Mouse (Mus musculus) C2C12 (cell line): ENCODE results near the gene Rfng.

ENCODE experiments used
- CTCF ChIP-seq: IDR thresholded peaks from one replicate; pipeline ENCODE4 v1.5.1; 2011; ENCODE audit not compliant: control insufficient read depth, insufficient read depth, insufficient read length
- MAX ChIP-seq: IDR thresholded peaks from one replicate; pipeline ENCODE4 v1.6.1; 2011; ENCODE audit warnings: mild to moderate bottlenecking, control low read depth
- USF1 ChIP-seq: IDR thresholded peaks from one replicate; pipeline ENCODE4 v1.6.1; 2011; ENCODE audit warnings: low read depth, mild to moderate bottlenecking, control low read depth, moderate library complexity

DNA sequence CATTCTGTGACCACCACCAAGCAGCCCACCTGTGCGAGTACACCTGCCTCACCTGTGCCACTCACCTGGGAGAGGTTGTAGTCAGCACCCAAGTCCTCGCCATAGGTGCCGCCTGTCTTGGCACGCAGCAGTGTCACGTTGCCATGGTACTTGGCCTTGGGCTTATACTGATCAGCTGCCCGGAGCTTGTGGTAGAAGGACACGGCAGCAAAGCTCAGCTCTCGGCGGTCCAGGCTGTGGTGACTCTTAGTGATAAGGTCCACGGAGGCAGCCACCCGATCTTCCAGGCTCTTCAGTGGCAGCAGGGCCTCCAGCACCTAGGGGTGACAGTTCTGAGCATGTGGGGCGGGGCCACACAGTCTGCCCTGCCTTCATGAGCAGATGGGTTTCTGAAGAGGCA, 24.0 kb upstream of the Rfng start:
- TF ChIP-seq CTCF (no peak), MAX (no peak), USF1 (no peak)
